Mouse (Mus musculus) forebrain, postnatal 0 days (tissue): ENCODE measurements around the gene Myo1d. TPM values are rescaled to one million over a fixed set of nuclear protein-coding genes. Genes with fewer than 3 reads are reported as not detected.

Experiments used
- ATAC-seq: fragments of 200-750 bp; cut with Nextera tagmentation; 2 replicates; pipeline ENCODE4 v1.8.0; 2017; ENCODE audit warnings: mild to moderate bottlenecking, moderate library complexity
- DNase-seq: peaks from one replicate; pipeline ENCODE4 v3.0.0-alpha.2; 2015
- H3K27ac ChIP-seq: fragments of 300-500 bp; sonication (generic); 2 replicates; pipeline ENCODE4 v1.5.1; 2014; ENCODE audit warnings: low read depth, mild to moderate bottlenecking, antibody characterized with exemption, low read length, moderate library complexity, mixed read lengths
- H3K27me3 ChIP-seq: fragments of 300-500 bp; sonication (generic); 2 replicates; pipeline ENCODE4 v1.6.1; 2014; ENCODE audit warnings: mild to moderate bottlenecking, low read length, mixed read lengths; ENCODE audit not compliant: insufficient read depth
- H3K36me3 ChIP-seq: fragments of 300-500 bp; sonication (generic); 2 replicates; pipeline ENCODE4 v1.6.1; 2014; ENCODE audit warnings: mild to moderate bottlenecking, moderate library complexity; ENCODE audit not compliant: insufficient read depth
- H3K4me1 ChIP-seq: fragments of 300-500 bp; sonication (generic); 2 replicates; pipeline ENCODE4 v1.6.1; 2014; ENCODE audit warnings: antibody characterized with exemption; ENCODE audit not compliant: insufficient read depth
- H3K4me2 ChIP-seq: fragments of 300-500 bp; sonication (generic); 2 replicates; pipeline ENCODE4 v1.6.1; 2014; ENCODE audit warnings: low read depth, mild to moderate bottlenecking, moderate library complexity
- H3K4me3 ChIP-seq: fragments of 300-500 bp; sonication (generic); 2 replicates; pipeline ENCODE4 v1.5.1; 2014; ENCODE audit warnings: low read depth, low read length, mixed read lengths
- H3K9ac ChIP-seq: fragments of 300-500 bp; sonication (generic); 2 replicates; pipeline ENCODE4 v1.6.1; 2014; ENCODE audit warnings: mild to moderate bottlenecking
- H3K9me3 ChIP-seq: fragments of 300-500 bp; sonication (generic); 2 replicates; pipeline ENCODE4 v1.6.1; 2016; ENCODE audit warnings: low read length
- CTCF ChIP-seq: sonication (generic); IDR thresholded peaks from 2 replicates; pipeline ENCODE4 v1.5.1; 2016; ENCODE audit warnings: antibody characterized with exemption, control low read depth, low read depth
- WGBS: fragments of 180-500 bp; shearing (Covaris S2); extraction: QIAGEN DNeasy Blood & Tissue Kit; methylation state at CpG from one replicate; pipeline ENCODE4 v1.1.7; 2014; 5-methylcytosine and 5-hydroxymethylcytosine counted together
- polyA plus RNA-seq: library from polyadenylated mRNA; unstranded; fragments of >200 nt; fragmentation: Nextera tagmentation; extraction: Ambion mirVana; gene quantifications from 2 replicates; pipeline ENCODE4 v1.2.1, GENCODE M21; 2015
- total RNA-seq: library from RNA; depleted of rRNA; stranded (reverse); fragments of >200 nt; gene quantifications from 2 replicates; pipeline ENCODE4 v1.2.3, GENCODE M21; 2014

Gene Myo1d
- total and polyA plus RNA-seq, 2 experiments from 2014 or later = 1.2 to 3.4 TPM

GRCm38 (mm10) chr11:80524213-80524612 is 255.6 kb downstream of the Myo1d start:
- H3K36me3 ChIP-seq = no peaks in the 10 kb centered on the region
- H3K4me3 ChIP-seq = no peak overlapping the region
- no peak overlapping the region for H3K9ac ChIP-seq
- ATAC-seq = no peak
- H3K27ac ChIP-seq = no peak overlapping the region
- no peak for TF ChIP-seq CTCF
- no peak overlapping the region for H3K4me2 ChIP-seq
- WGBS = 86% methylated on average over 5 of the region's 5 CpGs
- H3K4me1 ChIP-seq = peaks cover 8% of the 10 kb centered on the region
- no peaks in the 10 kb centered on the region for H3K9me3 ChIP-seq
- no peaks in the 10 kb centered on the region for H3K27me3 ChIP-seq
- DNase-seq = no peak

GRCm38 (mm10) chr11:80523410-80523809 is 256.4 kb downstream of the Myo1d start:
- H3K27ac ChIP-seq = no peak overlapping the region
- no peak for TF ChIP-seq CTCF
- no peak overlapping the region for H3K4me3 ChIP-seq
- H3K9me3 ChIP-seq = no peaks in the 10 kb centered on the region
- ATAC-seq (no peak), DNase-seq (no peak)
- H3K36me3 ChIP-seq = no peaks in the 10 kb centered on the region
- H3K27me3 ChIP-seq = no peaks in the 10 kb centered on the region
- H3K4me2 ChIP-seq = no peak overlapping the region
- no peak overlapping the region for H3K9ac ChIP-seq
- H3K4me1 ChIP-seq = peaks cover 15% of the 10 kb centered on the region
- whole genome bisulfite sequencing = 69% methylated on average over 4 of the region's 4 CpGs

- no peak for TF ChIP-seq CTCF
- Histone ChIP-seq H3K9me3 (no peaks in the 10 kb centered on the region), H3K27me3 (no peaks in the 10 kb centered on the region), H3K27ac (no peak overlapping the region), H3K4me1 (peaks cover 21% of the 10 kb centered on the region), H3K4me3 (no peak overlapping the region), H3K36me3 (no peaks in the 10 kb centered on the region), H3K4me2 (no peak overlapping the region), H3K9ac (no peak overlapping the region)
- WGBS = 73% methylated on average over 2 of the region's 2 CpGs
- DNase-seq (no peak), ATAC-seq (no peak)
Measured at GRCm38 (mm10) chr11:80522852-80523251, 257.0 kb downstream of the Myo1d start.

GRCm38 (mm10) chr11:80521148-80521547 is 258.7 kb downstream of the Myo1d start:
- WGBS = 68% methylated on average over 2 of the region's 2 CpGs
- TF ChIP-seq CTCF = no peak
- Histone ChIP-seq H3K4me2 (no peak overlapping the region), H3K9me3 (no peaks in the 10 kb centered on the region), H3K4me1 (peaks cover 33% of the 10 kb centered on the region), H3K36me3 (no peaks in the 10 kb centered on the region), H3K4me3 (no peak overlapping the region), H3K9ac (no peak overlapping the region), H3K27me3 (no peaks in the 10 kb centered on the region), H3K27ac (0 out of 2 replicates have a peak overlapping the region, but pooled peaks have one; percentile 24)
- no peak for DNase-seq
- no peak for ATAC-seq

- Histone ChIP-seq H3K36me3 (no peaks in the 10 kb centered on the region), H3K9ac (peak overlapping the region; percentile 47), H3K4me1 (peaks cover 45% of the 10 kb centered on the region), H3K27ac (peak overlapping the region; percentile 99), H3K27me3 (no peaks in the 10 kb centered on the region), H3K4me3 (no peak overlapping the region), H3K9me3 (no peaks in the 10 kb centered on the region), H3K4me2 (0 out of 2 replicates have a peak overlapping the region, but pooled peaks have one; percentile 8)
- WGBS = 12% methylated on average over 9 of the region's 9 CpGs
- ATAC-seq (peak; percentile 99), DNase-seq (peak; percentile 94)
- no peak for TF ChIP-seq CTCF
Measured at GRCm38 (mm10) chr11:80518421-80519367, 261.1 kb downstream of the Myo1d start.

- Histone ChIP-seq H3K36me3 (no peaks in the 10 kb centered on the region), H3K27me3 (no peaks in the 10 kb centered on the region), H3K9me3 (no peaks in the 10 kb centered on the region), H3K4me3 (no peak overlapping the region), H3K4me2 (no peak overlapping the region), H3K9ac (0 out of 2 replicates have a peak overlapping the region, but pooled peaks have one; percentile 14), H3K27ac (peak overlapping the region; percentile 76), H3K4me1 (peaks cover 45% of the 10 kb centered on the region)
- DNase-seq (peak; percentile 49), ATAC-seq (no peak)
- 54% methylated on average over 8 of the region's 8 CpGs for WGBS
- TF ChIP-seq CTCF = no peak
Measured at GRCm38 (mm10) chr11:80515895-80516294, 263.9 kb downstream of the Myo1d start.

- H3K27me3 ChIP-seq = no peaks in the 10 kb centered on the region
- H3K4me1 ChIP-seq = peaks cover 45% of the 10 kb centered on the region
- no peak overlapping the region for H3K4me2 ChIP-seq
- WGBS = 29% methylated on average over 1 of the region's 1 CpGs
- H3K4me3 ChIP-seq = no peak overlapping the region
- no peaks in the 10 kb centered on the region for H3K9me3 ChIP-seq
- ATAC-seq = no peak
- no peaks in the 10 kb centered on the region for H3K36me3 ChIP-seq
- TF ChIP-seq CTCF = no peak
- peak overlapping the region; percentile 76 for H3K27ac ChIP-seq
- H3K9ac ChIP-seq = 0 out of 2 replicates have a peak overlapping the region, but pooled peaks have one; percentile 14
- no peak for DNase-seq
Measured at GRCm38 (mm10) chr11:80515346-80515745, 264.5 kb downstream of the Myo1d start.
